Mouse (Mus musculus) lung, adult 2 months (tissue): Measurements from ENCODE around the gene Slc38a4.

Experiments used
- CTCF ChIP-seq: fragments of 200-500 bp; IDR thresholded peaks from 2 replicates; pipeline ENCODE4 v1.5.1; 2011; ENCODE audit warnings: mild to moderate bottlenecking, low read length, control low read depth; ENCODE audit not compliant: insufficient read depth
- POLR2A ChIP-seq: fragments of 200-500 bp; IDR thresholded peaks from 2 replicates; pipeline ENCODE4 v1.6.1; 2011; ENCODE audit warnings: low read depth, mild to moderate bottlenecking, control low read depth, low read length, borderline replicate concordance; ENCODE audit errors: extremely low read depth

DNA sequence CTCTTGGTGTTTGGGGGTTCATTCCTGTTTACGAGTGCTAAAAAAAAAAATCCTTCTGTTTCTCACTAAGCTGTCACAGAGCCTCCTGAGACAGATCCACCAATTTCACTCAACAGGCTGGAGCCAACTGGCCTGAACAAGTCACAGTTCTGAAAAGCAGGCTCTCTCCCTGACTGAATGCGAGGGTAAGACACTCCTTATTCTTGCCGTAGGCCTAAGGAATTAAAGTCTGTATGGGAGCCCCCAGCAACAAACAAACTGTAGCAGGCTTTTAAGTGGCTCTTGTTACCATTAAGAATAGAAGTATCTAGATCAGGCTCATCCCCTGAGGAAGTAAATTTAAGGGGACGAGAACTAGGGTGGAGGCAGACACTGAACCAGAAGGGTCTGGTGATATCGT lies 7.5 kb upstream of the Slc38a4 start:
- no peak for TF ChIP-seq CTCF
- no peak for TF ChIP-seq POLR2A
